Mouse (Mus musculus) stomach, postnatal 0 days (tissue): ENCODE measurements around the gene Hacd1.

Source experiments
- CTCF ChIP-seq: IDR thresholded peaks from 2 replicates; pipeline ENCODE4 v1.5.1; 2016; ENCODE audit warnings: antibody characterized with exemption, low read depth, mild to moderate bottlenecking, moderate library complexity
- EP300 ChIP-seq: optimal IDR thresholded peaks from 2 replicates; pipeline ENCODE3; 2016; ENCODE audit warnings: antibody characterized with exemption

- TF ChIP-seq EP300 = no peak
- peak; percentile 69 for TF ChIP-seq CTCF
Observed at GRCm38 (mm10) chr2:13938118-13938517, 117.8 kb downstream of the Hacd1 start.
